Mouse (Mus musculus) MEL-GATA-1-ER (cell line): ENCODE results near the gene Klhdc10.

ENCODE experiments used
- DNase-seq: peaks from one replicate; pipeline ENCODE4 v3.0.0-alpha.2; 2012; ENCODE audit warnings: low read depth; ENCODE audit errors: extremely low read depth

Gene Klhdc10

GRCm38 (mm10) chr6:30402091-30402491 lies 423 bp downstream of the Klhdc10 start:
- no peak for DNase-seq

- DNase-seq = peak; percentile 80
Measured at GRCm38 (mm10) chr6:30403465-30403864, 1.8 kb downstream of the Klhdc10 start.

- DNase-seq = no peak
Measured at GRCm38 (mm10) chr6:30404671-30405070, 3.0 kb downstream of the Klhdc10 start.

GRCm38 (mm10) chr6:30408276-30408675 lies 6.6 kb downstream of the Klhdc10 start:
- no peak for DNase-seq

- DNase-seq = no peak
Measured at GRCm38 (mm10) chr6:30409399-30410093, 7.9 kb downstream of the Klhdc10 start.

GRCm38 (mm10) chr6:30411311-30411710 lies 9.6 kb downstream of the Klhdc10 start:
- DNase-seq = no peak

GRCm38 (mm10) chr6:30416126-30416525 lies 14.5 kb downstream of the Klhdc10 start:
- DNase-seq = no peak

- no peak for DNase-seq
Measured at GRCm38 (mm10) chr6:30416801-30417200, 15.1 kb downstream of the Klhdc10 start.

GRCm38 (mm10) chr6:30432461-30433192 lies 31.0 kb downstream of the Klhdc10 start:
- no peak for DNase-seq

- no peak for DNase-seq
Measured at GRCm38 (mm10) chr6:30436476-30436875, 34.8 kb downstream of the Klhdc10 start.

GRCm38 (mm10) chr6:30437054-30437453 lies 35.4 kb downstream of the Klhdc10 start:
- no peak for DNase-seq

GRCm38 (mm10) chr6:30439576-30439975 lies 37.9 kb downstream of the Klhdc10 start:
- DNase-seq = no peak

GRCm38 (mm10) chr6:30456991-30457390 lies 55.3 kb downstream of the Klhdc10 start:
- DNase-seq = no peak

GRCm38 (mm10) chr6:30458626-30459025 lies 57.0 kb downstream of the Klhdc10 start:
- no peak for DNase-seq

- no peak for DNase-seq
Measured at GRCm38 (mm10) chr6:30459056-30459747, 57.5 kb downstream of the Klhdc10 start.

GRCm38 (mm10) chr6:30459811-30460749 lies 58.4 kb downstream of the Klhdc10 start:
- DNase-seq = no peak

GRCm38 (mm10) chr6:30460750-30461446 lies 59.2 kb downstream of the Klhdc10 start:
- DNase-seq = no peak

GRCm38 (mm10) chr6:30461755-30462344 lies 60.2 kb downstream of the Klhdc10 start:
- no peak for DNase-seq

GRCm38 (mm10) chr6:30462822-30463221 lies 61.2 kb downstream of the Klhdc10 start:
- no peak for DNase-seq

GRCm38 (mm10) chr6:30465586-30465985 lies 63.9 kb downstream of the Klhdc10 start:
- DNase-seq = no peak
